Mouse (Mus musculus) midbrain, embryonic 14.5 days (tissue): Measurements from ENCODE around the gene Gm20388. TPM values are rescaled to one million over a fixed set of nuclear protein-coding genes. Genes with fewer than 3 reads are reported as not detected.

Experiments
- ATAC-seq: fragments of 200-750 bp; cut with Nextera tagmentation; 2 replicates; pipeline ENCODE4 v1.8.0; 2017; ENCODE audit warnings: moderate number of reproducible peaks, moderate library complexity; ENCODE audit not compliant: low FRiP score, low TSS enrichment
- DNase-seq: peaks from one replicate; pipeline ENCODE4 v3.0.0-alpha.2; 2015
- H3K27ac ChIP-seq: fragments of 300-500 bp; sonication (generic); replicated peaks from 2 replicates; pipeline ENCODE4 v1.5.1; 2014; ENCODE audit warnings: mild to moderate bottlenecking, low read depth, low read length, moderate library complexity
- H3K27me3 ChIP-seq: fragments of 300-500 bp; sonication (generic); 2 replicates; pipeline ENCODE4 v1.6.1; 2014; ENCODE audit warnings: low read length, control low read depth, mixed read lengths; ENCODE audit not compliant: control insufficient read depth, insufficient read depth
- H3K36me3 ChIP-seq: fragments of 300-500 bp; sonication (generic); 2 replicates; pipeline ENCODE4 v1.6.1; 2014; ENCODE audit warnings: low read length, control low read depth; ENCODE audit not compliant: control insufficient read depth, insufficient read depth
- H3K4me1 ChIP-seq: fragments of 300-500 bp; sonication (generic); 2 replicates; pipeline ENCODE4 v1.6.1; 2014; ENCODE audit warnings: mild to moderate bottlenecking, antibody characterized with exemption, low read length, control low read depth; ENCODE audit not compliant: control insufficient read depth, insufficient read depth
- H3K4me2 ChIP-seq: fragments of 300-500 bp; sonication (generic); 2 replicates; pipeline ENCODE4 v1.6.1; 2014; ENCODE audit warnings: mild to moderate bottlenecking, low read length, moderate library complexity
- H3K4me3 ChIP-seq: fragments of 300-500 bp; sonication (generic); replicated peaks from 2 replicates; pipeline ENCODE4 v1.5.1; 2014; ENCODE audit warnings: low read depth, low read length
- H3K9ac ChIP-seq: fragments of 300-500 bp; sonication (generic); replicated peaks from 2 replicates; pipeline ENCODE4 v1.6.1; 2014; ENCODE audit warnings: mild to moderate bottlenecking, low read length, moderate library complexity
- H3K9me3 ChIP-seq: fragments of 300-500 bp; sonication (generic); 2 replicates; pipeline ENCODE4 v1.6.1; 2016; ENCODE audit warnings: low read length, control low read depth, mixed read lengths; ENCODE audit not compliant: control insufficient read depth
- WGBS: fragments of 180-500 bp; shearing (Covaris S2); extraction: QIAGEN DNeasy Blood & Tissue Kit; methylation state at CpG from one replicate; pipeline ENCODE4 v1.1.7; 2014; 5-methylcytosine and 5-hydroxymethylcytosine counted together
- polyA plus RNA-seq: library from polyadenylated mRNA; unstranded; fragments of >200 nt; fragmentation: Nextera tagmentation; extraction: Ambion mirVana; gene quantifications from 2 replicates; pipeline ENCODE4 v1.2.1, GENCODE M21; 2014

Gene Gm20388
- polyA plus RNA-seq, 1 experiment from 2014 or later = 4.1 TPM

DNA sequence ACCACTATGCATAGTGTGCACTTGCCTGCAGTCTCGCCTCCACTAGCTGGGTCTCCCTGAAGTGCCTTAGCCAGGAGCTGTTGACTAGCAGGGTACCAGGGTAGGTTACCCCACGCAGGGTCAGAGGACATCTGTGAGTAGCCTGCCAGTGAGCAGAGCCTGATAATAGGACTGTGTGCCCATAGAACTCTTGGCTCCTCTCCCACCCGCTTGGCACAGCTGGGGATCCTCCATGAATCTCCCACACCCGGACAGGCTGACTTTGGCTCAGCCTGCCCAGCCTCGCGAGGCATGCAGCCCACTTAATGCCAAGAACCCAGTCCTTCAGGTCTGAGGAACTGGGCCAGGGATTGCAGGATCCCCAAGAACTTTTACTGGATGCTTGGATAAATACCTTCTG is 2780.4 kb downstream of the Gm20388 start:
- no peak for ATAC-seq
- H3K9me3 ChIP-seq = no peaks in the 10 kb centered on the region
- WGBS = 84% methylated on average over 6 of the region's 6 CpGs
- H3K4me3 ChIP-seq = no peak overlapping the region
- H3K36me3 ChIP-seq = no peaks in the 10 kb centered on the region
- DNase-seq = no peak
- no peaks in the 10 kb centered on the region for H3K4me1 ChIP-seq
- no peak overlapping the region for H3K9ac ChIP-seq
- H3K27ac ChIP-seq = no peak overlapping the region
- no peaks in the 10 kb centered on the region for H3K27me3 ChIP-seq
- no peak overlapping the region for H3K4me2 ChIP-seq

DNA sequence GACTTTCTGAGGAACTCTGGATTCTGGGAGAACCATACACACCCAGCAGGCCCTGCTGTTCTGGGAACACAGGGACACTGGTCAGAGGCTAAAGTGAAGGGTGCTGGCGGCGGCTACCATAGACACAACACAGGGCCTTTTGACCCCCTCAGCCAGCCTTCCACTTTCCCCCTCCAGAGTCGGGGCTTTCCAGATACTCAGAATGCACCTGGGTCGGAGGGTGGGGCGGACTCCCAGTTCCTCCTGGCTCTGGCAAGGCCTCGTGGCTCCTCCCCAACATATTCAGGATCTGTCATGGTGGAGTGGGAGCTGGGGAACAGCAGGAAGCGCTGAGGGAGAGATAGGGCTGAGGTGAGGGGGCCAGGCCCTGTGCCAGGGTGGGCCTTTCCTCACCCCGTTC is 2781.5 kb downstream of the Gm20388 start:
- DNase-seq (no peak), ATAC-seq (no peak)
- H3K4me1 ChIP-seq = no peaks in the 10 kb centered on the region
- no peaks in the 10 kb centered on the region for H3K27me3 ChIP-seq
- no peaks in the 10 kb centered on the region for H3K36me3 ChIP-seq
- no peak overlapping the region for H3K4me3 ChIP-seq
- no peak overlapping the region for H3K9ac ChIP-seq
- H3K9me3 ChIP-seq = no peaks in the 10 kb centered on the region
- no peak overlapping the region for H3K27ac ChIP-seq
- 76% methylated on average over 8 of the region's 8 CpGs for WGBS
- no peak overlapping the region for H3K4me2 ChIP-seq

DNA sequence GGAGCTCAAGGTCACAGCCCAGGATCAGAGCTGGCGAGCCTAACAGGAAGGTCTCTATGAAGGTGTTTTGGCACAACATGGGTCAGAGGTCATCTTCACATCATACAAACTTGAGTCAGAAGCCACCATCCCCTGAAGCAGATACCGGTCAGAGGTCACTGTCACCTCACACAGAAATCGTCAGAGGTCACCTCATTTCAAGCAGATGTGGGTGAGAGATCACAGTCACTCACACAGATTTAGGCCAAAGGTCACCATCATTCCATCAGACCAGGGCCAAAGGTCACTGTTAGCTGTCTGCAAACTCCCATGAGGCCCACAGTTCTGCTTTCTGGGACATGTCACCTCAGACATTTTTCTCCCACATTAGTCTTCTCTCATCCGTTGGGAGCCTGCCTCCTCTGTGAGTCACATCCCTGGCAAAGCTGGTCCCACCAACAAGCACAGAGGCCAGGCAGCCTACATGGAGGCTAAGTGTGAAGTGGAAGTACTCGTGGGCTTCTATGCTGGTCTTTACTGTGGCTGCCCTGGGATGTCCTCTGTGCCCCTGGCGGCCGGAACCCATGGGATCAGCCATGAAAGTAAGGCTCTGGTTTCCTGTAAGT is 2784.9 kb downstream of the Gm20388 start:
- no peak overlapping the region for H3K9ac ChIP-seq
- H3K27me3 ChIP-seq = no peaks in the 10 kb centered on the region
- 60% methylated on average over 7 of the region's 7 CpGs for WGBS
- no peak overlapping the region for H3K4me2 ChIP-seq
- ATAC-seq (no peak), DNase-seq (no peak)
- H3K27ac ChIP-seq = no peak overlapping the region
- no peaks in the 10 kb centered on the region for H3K9me3 ChIP-seq
- H3K4me1 ChIP-seq = no peaks in the 10 kb centered on the region
- H3K4me3 ChIP-seq = no peak overlapping the region
- H3K36me3 ChIP-seq = no peaks in the 10 kb centered on the region

DNA sequence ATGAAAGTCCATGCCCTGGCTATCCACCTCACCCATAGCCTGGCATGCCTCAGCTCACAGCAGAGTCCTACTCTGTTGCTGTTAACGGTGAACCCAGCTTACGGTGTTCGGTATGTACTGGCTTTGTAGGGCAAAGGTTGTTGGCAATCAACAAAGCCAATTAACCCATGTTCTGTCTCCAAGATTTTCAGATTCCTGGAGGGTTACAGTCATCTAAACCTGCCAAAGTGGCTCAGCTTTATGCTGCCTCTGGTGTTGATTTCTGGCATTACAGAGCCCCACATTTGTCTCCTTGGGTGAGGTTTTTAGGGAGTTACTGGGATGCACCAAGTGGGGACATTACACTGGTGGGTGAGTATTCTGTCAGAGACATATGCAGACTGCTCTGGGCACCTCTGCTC is 2786.5 kb downstream of the Gm20388 start:
- no peak overlapping the region for H3K4me2 ChIP-seq
- no peaks in the 10 kb centered on the region for H3K27me3 ChIP-seq
- H3K27ac ChIP-seq = no peak overlapping the region
- H3K9me3 ChIP-seq = no peaks in the 10 kb centered on the region
- H3K9ac ChIP-seq = no peak overlapping the region
- no peak overlapping the region for H3K4me3 ChIP-seq
- ATAC-seq (no peak), DNase-seq (no peak)
- no peaks in the 10 kb centered on the region for H3K4me1 ChIP-seq
- H3K36me3 ChIP-seq = no peaks in the 10 kb centered on the region
- 87% methylated on average over 3 of the region's 3 CpGs for WGBS

DNA sequence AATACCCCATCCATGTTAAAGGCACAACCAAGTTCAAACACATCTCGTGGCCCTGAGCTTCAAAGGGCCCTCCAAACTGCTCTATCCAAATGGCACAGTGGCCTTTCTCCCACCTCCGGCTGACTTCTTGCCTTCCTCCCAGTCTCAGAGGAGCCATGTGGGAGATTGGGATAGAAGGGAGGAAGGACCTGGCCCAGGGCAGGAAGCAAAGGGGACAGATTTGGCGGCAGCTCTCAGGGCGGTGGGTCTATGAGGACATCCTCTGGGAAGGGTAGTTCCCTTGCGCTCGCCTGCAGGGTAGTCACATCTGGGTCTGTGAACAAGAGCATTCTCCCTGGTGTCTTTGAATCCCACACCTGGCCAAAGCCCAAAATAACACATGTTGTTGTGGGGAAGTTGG is 2786.9 kb downstream of the Gm20388 start:
- WGBS = 89% methylated on average over 6 of the region's 6 CpGs
- no peak for DNase-seq

DNA sequence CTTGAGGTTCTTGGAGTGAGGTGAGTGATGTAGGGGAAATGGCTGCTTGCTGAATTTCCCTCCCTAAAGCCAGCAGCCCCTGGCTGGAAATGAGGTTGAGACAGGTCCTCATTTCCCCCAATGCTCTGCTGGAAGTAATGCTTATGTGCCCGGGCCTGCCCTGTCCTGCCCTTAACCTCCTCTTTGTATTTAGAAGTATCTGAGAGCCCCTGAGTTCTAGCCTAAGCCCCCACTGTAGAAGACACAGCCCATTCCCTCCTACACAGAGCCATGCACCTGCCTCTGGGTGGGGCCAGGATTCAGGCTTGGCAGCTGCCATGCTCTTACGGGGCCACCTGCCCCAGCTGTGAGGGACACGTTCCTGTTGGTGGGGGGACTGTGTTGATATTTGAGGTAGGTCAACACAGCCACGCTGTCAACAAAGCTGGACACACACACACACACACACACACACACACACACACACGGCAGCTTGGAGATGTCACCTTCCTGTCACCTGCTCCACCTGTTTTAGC is 2787.7 kb downstream of the Gm20388 start:
- H3K4me2 ChIP-seq = no peak overlapping the region

More for the DNA sequence above, 2786.9 kb downstream of the Gm20388 start:
- H3K9ac ChIP-seq = no peak overlapping the region
- ATAC-seq = no peak
- no peaks in the 10 kb centered on the region for H3K27me3 ChIP-seq
- H3K4me2 ChIP-seq = no peak overlapping the region
- H3K4me1 ChIP-seq = no peaks in the 10 kb centered on the region
- H3K27ac ChIP-seq = no peak overlapping the region
- no peaks in the 10 kb centered on the region for H3K9me3 ChIP-seq
- no peak overlapping the region for H3K4me3 ChIP-seq
- no peaks in the 10 kb centered on the region for H3K36me3 ChIP-seq

DNA sequence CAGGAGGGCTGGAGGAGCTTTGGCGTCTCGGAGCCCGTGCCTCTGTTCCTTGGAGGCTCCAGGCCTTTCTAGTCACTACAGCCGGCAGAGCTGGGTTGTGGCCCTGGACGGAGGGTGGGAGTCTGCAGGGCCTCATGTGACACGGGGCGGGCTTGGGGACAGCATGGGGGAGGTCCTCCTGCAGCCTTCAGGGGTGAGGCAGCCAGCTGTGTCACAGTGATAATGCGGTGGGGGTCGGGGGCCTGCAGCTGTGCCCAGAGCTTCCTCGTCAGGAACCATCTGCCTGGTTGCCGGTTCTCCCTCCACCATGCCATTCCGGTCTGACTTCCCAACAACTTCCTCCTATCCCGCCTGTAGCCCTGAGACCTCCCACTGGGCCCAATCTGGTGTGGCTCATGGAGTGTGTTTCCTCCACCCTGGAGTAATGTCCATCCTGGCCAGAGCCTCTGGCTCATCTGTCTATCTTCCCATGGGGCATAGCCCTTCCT is 2788.4 kb downstream of the Gm20388 start, which contains the start of gene Cbfa2t3:
TSS of gene Cbfa2t3 (minus strand) at position 105 of the 488 bp plus-strand sequence.
- no peak within 1 kb of the TSS for H3K4me2 ChIP-seq
- H3K27ac ChIP-seq = no peak within 1 kb of the TSS
- DNase-seq (no peak), ATAC-seq (no peak)
- H3K4me1 ChIP-seq = no peaks in the 10 kb centered on the region
- H3K9me3 ChIP-seq = no peaks in the 10 kb centered on the region
- no peaks in the 10 kb centered on the region for H3K27me3 ChIP-seq
- no peak within 1 kb of the TSS for H3K9ac ChIP-seq
- no peaks in the 10 kb centered on the region for H3K36me3 ChIP-seq
- H3K4me3 ChIP-seq = no peak within 1 kb of the TSS
- WGBS = 49% methylated on average over 13 of the region's 13 CpGs

More for the DNA sequence above, 2787.7 kb downstream of the Gm20388 start:
- Histone ChIP-seq H3K4me1 (no peaks in the 10 kb centered on the region), H3K27me3 (no peaks in the 10 kb centered on the region), H3K9ac (no peak overlapping the region), H3K36me3 (no peaks in the 10 kb centered on the region), H3K27ac (no peak overlapping the region), H3K9me3 (no peaks in the 10 kb centered on the region), H3K4me3 (no peak overlapping the region)
- DNase-seq = no peak
- ATAC-seq = no peak
- WGBS = 91% methylated on average over 5 of the region's 5 CpGs

DNA sequence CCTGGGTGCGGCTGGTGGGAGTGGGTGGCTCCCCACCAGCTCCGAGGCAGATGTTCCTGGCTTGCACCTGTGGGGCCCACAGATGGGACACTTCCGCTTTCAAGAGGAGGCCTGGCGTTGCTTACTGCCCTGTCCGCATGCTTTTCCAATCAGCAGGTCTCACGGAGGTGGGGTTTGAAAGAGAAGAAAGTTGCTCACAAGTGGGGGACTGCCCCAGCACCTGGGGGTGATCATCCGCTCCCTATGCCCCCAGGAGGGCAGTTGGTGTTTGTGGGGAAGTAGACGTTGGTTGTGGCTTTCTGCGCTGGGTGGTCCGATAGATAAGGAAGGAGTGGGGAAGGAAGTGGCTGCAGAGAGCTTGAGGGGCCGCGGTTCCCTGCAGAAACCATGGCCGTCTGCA is 2790.0 kb downstream of the Gm20388 start:
- no peak overlapping the region for H3K4me3 ChIP-seq
- no peak overlapping the region for H3K4me2 ChIP-seq
- H3K27me3 ChIP-seq = no peaks in the 10 kb centered on the region
- no peak overlapping the region for H3K27ac ChIP-seq
- no peak overlapping the region for H3K9ac ChIP-seq
- no peaks in the 10 kb centered on the region for H3K9me3 ChIP-seq
- no peak for ATAC-seq
- no peak for DNase-seq
- no peaks in the 10 kb centered on the region for H3K36me3 ChIP-seq
- H3K4me1 ChIP-seq = no peaks in the 10 kb centered on the region
- 78% methylated on average over 13 of the region's 13 CpGs for WGBS
